ENCODE assay signal across 16 mouse cellular contexts in genomic region chr1:162008208-162008607, GRCm38 (mm10). TPM values are rescaled to one million over a fixed set of nuclear protein-coding genes. Genes with fewer than 3 reads are reported as not detected.
DNase-seq lines count a peak whose midpoint lies in the region; ATAC-seq lines count a peak whose summit lies in the region.
"Had no signal": no experiment of that assay in that cellular context is flagged by ENCODE, and none has a peak within 500 bp of the region (broad histone marks: within the 10 kb centered on the region; RNA-seq: fewer than 3 reads in every experiment).

No protein-coding gene starts in this region.

- no peaks in the 10 kb centered on the region for H3K36me3 ChIP-seq in heart, embryonic 12.5 days
- H3K36me3 ChIP-seq in lung, embryonic 15.5 days, result no peaks in the 10 kb centered on the region
- H3K36me3 ChIP-seq in embryonic facial prominence, embryonic 15.5 days, result no peaks in the 10 kb centered on the region

- peaks cover 46% of the 10 kb centered on the region for H3K4me1 ChIP-seq in heart, embryonic 12.5 days (replicated peaks)
- H3K4me1 ChIP-seq in lung, embryonic 15.5 days, result peaks cover 47% of the 10 kb centered on the region
- peaks cover 72% of the 10 kb centered on the region for H3K4me1 ChIP-seq in embryonic facial prominence, embryonic 15.5 days

- H3K9me3 ChIP-seq in heart, embryonic 12.5 days (replicated peaks), result no peaks in the 10 kb centered on the region
- no peaks in the 10 kb centered on the region for H3K9me3 ChIP-seq in lung, embryonic 15.5 days
- no peaks in the 10 kb centered on the region for H3K9me3 ChIP-seq in embryonic facial prominence, embryonic 15.5 days (replicated peaks)

- peak overlapping the region; percentile 73 for H3K27ac ChIP-seq in heart, embryonic 12.5 days (ENCODE audit: poor library complexity, severe bottlenecking)
- H3K27ac ChIP-seq in lung, embryonic 15.5 days, result peak overlapping the region; percentile 53; the same call in 1 of the 2 replicates
- H3K27ac ChIP-seq in embryonic facial prominence, embryonic 15.5 days (replicated peaks), result peak overlapping the region; percentile 99

- no peak overlapping the region for H3K9ac ChIP-seq in heart, embryonic 12.5 days
- no peak overlapping the region for H3K9ac ChIP-seq in lung, embryonic 15.5 days
- no peak overlapping the region for H3K9ac ChIP-seq in embryonic facial prominence, embryonic 15.5 days

- WGBS in heart, embryonic 12.5 days, result 46% methylated on average over 4 of the region's 4 CpGs
- 71% methylated on average over 4 of the region's 4 CpGs for WGBS in lung, embryonic 15.5 days
- WGBS in embryonic facial prominence, embryonic 15.5 days, result 20% methylated on average over 4 of the region's 4 CpGs

- no peak for DNase-seq in heart, postnatal 36 days
- DNase-seq in lung, postnatal 25 days (ENCODE audit: low spot score), result no peak
- DNase-seq in mesoderm, embryonic 11.5 days (ENCODE audit: low read depth, low spot score), result peak; percentile 61
- DNase-seq in B cell, adult 2 months, result no peak
- no peak for DNase-seq in left cerebral cortex, adult 8-10 months (ENCODE audit: low spot score in 2 of 2)
- DNase-seq: cerebellum, postnatal 36 days; right cerebral cortex, postnatal 14 days had no signal

- ATAC-seq in heart, embryonic 12.5 days (ENCODE audit: insufficient number of reproducible peaks, low FRiP score), result no peak
- no peak for ATAC-seq in lung, embryonic 15.5 days (ENCODE audit: borderline replicate concordance, extremely low read depth, low FRiP score, low TSS enrichment)
- peak; percentile 48; the same call in 1 of the 2 replicates for ATAC-seq in embryonic facial prominence, embryonic 15.5 days (ENCODE audit: insufficient number of reproducible peaks, low FRiP score, low TSS enrichment, low read depth)
- ATAC-seq: forebrain, embryonic 14.5 days had no signal

- H3K27me3 ChIP-seq in heart, embryonic 12.5 days (replicated peaks), result no peaks in the 10 kb centered on the region
- no peaks in the 10 kb centered on the region for H3K27me3 ChIP-seq in lung, embryonic 15.5 days
- no peaks in the 10 kb centered on the region for H3K27me3 ChIP-seq in embryonic facial prominence, embryonic 15.5 days

- H3K4me3 ChIP-seq in heart, embryonic 12.5 days, result no peak overlapping the region
- H3K4me3 ChIP-seq in lung, embryonic 15.5 days, result no peak overlapping the region
- no peak overlapping the region for H3K4me3 ChIP-seq in embryonic facial prominence, embryonic 15.5 days (replicated peaks)

- intact Hi-C loops in heart, postnatal 36 days (cut with DNase I), result loop anchor here (5.0 kb wide), 1 partner anchor 179 kb away; no protein-coding TSS in a partner anchor

- no peak overlapping the region for H3K4me2 ChIP-seq in heart, embryonic 12.5 days
- H3K4me2 ChIP-seq in lung, embryonic 15.5 days, result no peak overlapping the region
- H3K4me2 ChIP-seq in embryonic facial prominence, embryonic 15.5 days (replicated peaks), result peak overlapping the region; percentile 22
- H3K4me2 ChIP-seq: liver, embryonic 11.5 days had no signal

RNA-seq across cellular contexts. Expression of gene 4930558K02Rik, which starts 28.8 kb away (rescaled TPM):
- not detected in 2 replicates for polyA plus RNA-seq in heart, embryonic 12.5 days (2016; fragmentation: Nextera tagmentation; extraction: Ambion mirVana)
- not detected for total RNA-seq in heart, postnatal 36 days (2021)
- polyA plus RNA-seq in lung, embryonic 15.5 days (2015; fragmentation: Nextera tagmentation; extraction: Ambion mirVana), result not detected in 2 replicates
- not detected in 2 replicates for polyA plus RNA-seq in embryonic facial prominence, embryonic 15.5 days (2015; fragmentation: Nextera tagmentation; extraction: Ambion mirVana)
- under 1 TPM in 1 of 4 experiments, not detected in 3; 0.36 TPM for total RNA-seq in left cerebral cortex, adult 8-10 months (2022)
- total RNA-seq: hematopoietic stem cell, adult 5-6 weeks; layer of hippocampus, adult 8-10 months; megakaryocyte progenitor cell, adult 5-6 weeks had no signal
- polyA plus RNA-seq: brain, embryonic 14.5 days; liver, embryonic 11.5 days had no signal

RNA-seq across cellular contexts. Expression of gene Pigc, which starts 39.2 kb away (rescaled TPM):
- polyA plus RNA-seq in heart, embryonic 12.5 days (2016; fragmentation: Nextera tagmentation; extraction: Ambion mirVana), result 22.5 and 23.4 TPM in 2 replicates
- 10 to 100 TPM; 14.3 to 17.6 TPM for total RNA-seq in heart, postnatal 36 days (2021)
- polyA plus RNA-seq in lung, embryonic 15.5 days (2015; fragmentation: Nextera tagmentation; extraction: Ambion mirVana), result 35.7 and 36.4 TPM in 2 replicates
- polyA plus RNA-seq in embryonic facial prominence, embryonic 15.5 days (2015; fragmentation: Nextera tagmentation; extraction: Ambion mirVana), result 42.4 and 49.7 TPM in 2 replicates
- total RNA-seq in left cerebral cortex, adult 8-10 months (2022), result 10 to 100 TPM; 11.2 to 18.9 (median 14.7) TPM
